Mouse (Mus musculus) gastrocnemius, adult 2 months (tissue): Measurements from ENCODE around the gene Ms4a10. TPM values are rescaled to one million over a fixed set of nuclear protein-coding genes. Genes with fewer than 3 reads are reported as not detected.
A peak's percentile ranks its signal among the peaks of the same experiment; 100 is the strongest.

Experiments
- DNase-seq: peaks from one replicate; pipeline ENCODE4 v3.0.0; 2022
- H3K27ac ChIP-seq: fragments of 200-600 bp; 2 replicates; pipeline ENCODE4 v1.8.1; 2022; ENCODE audit warnings: mild to moderate bottlenecking
- H3K4me3 ChIP-seq: fragments of 200-600 bp; 2 replicates; pipeline ENCODE4 v1.8.1; 2022; ENCODE audit warnings: mild to moderate bottlenecking, moderate library complexity
- CTCF ChIP-seq: fragments of 200-600 bp; IDR thresholded peaks from 2 replicates; pipeline ENCODE4 v1.8.1; 2022; ENCODE audit warnings: antibody characterized with exemption, mild to moderate bottlenecking, moderate library complexity
- intact Hi-C: fragments of 180-260 bp; cut with DNase I; formaldehyde crosslinking; loops from one replicate; pipeline ENCODE4 v1.15.1; 2025
- total RNA-seq, 2 experiments: library from RNA; stranded (reverse); gene quantifications; 2 replicates each; pipeline ENCODE4 v1.2.3; 2021

Ms4a10 gene
- total RNA-seq, 2 experiments from 2014 or later, result not detected

- TF ChIP-seq CTCF, result no peak
- Histone ChIP-seq H3K4me3 (no peak overlapping the region), H3K27ac (no peak overlapping the region)
- intact Hi-C loops, result no loop called here
- DNase-seq, result no peak
These were observed 50.2 kb downstream of the Ms4a10 start for GRCm38 (mm10) chr19:10924220-10924619.

- no peak for TF ChIP-seq CTCF
- intact Hi-C loops, result no loop called here
- no peak for DNase-seq
- Histone ChIP-seq H3K4me3 (no peak overlapping the region), H3K27ac (no peak overlapping the region)
These were observed 53.4 kb downstream of the Ms4a10 start for GRCm38 (mm10) chr19:10921058-10921457.

GRCm38 (mm10) chr19:10920532-10920931, 53.9 kb downstream of the Ms4a10 start, which contains the start of gene Zp1:
TSS of gene Zp1 (minus strand) at chr19:10920632.
- Histone ChIP-seq H3K27ac (no peak within 1 kb of the TSS), H3K4me3 (no peak within 1 kb of the TSS)
- intact Hi-C loops, result no loop called here
- TF ChIP-seq CTCF, result no peak
- DNase-seq, result no peak

- intact Hi-C loops, result no loop called here
- no peak overlapping the region for H3K27ac ChIP-seq
- TF ChIP-seq CTCF, result no peak
- DNase-seq, result no peak
- no peak overlapping the region for H3K4me3 ChIP-seq
These were observed 56.0 kb downstream of the Ms4a10 start for GRCm38 (mm10) chr19:10918321-10918991.

- TF ChIP-seq CTCF, result no peak
- DNase-seq, result no peak
- H3K27ac ChIP-seq, result no peak overlapping the region
- intact Hi-C loops, result no loop called here
- H3K4me3 ChIP-seq, result no peak overlapping the region
These were observed 58.0 kb downstream of the Ms4a10 start for GRCm38 (mm10) chr19:10916506-10916905.

- TF ChIP-seq CTCF, result no peak
- DNase-seq, result no peak
- intact Hi-C loops, result no loop called here
- no peak overlapping the region for H3K4me3 ChIP-seq
- H3K27ac ChIP-seq, result peak overlapping the region; percentile 48; the same call in 1 of the 2 replicates
These were observed 59.6 kb downstream of the Ms4a10 start for GRCm38 (mm10) chr19:10914870-10915269.

- TF ChIP-seq CTCF, result no peak
- intact Hi-C loops, result no loop called here
- peak overlapping the region; percentile 48; the same call in 1 of the 2 replicates for H3K27ac ChIP-seq
- H3K4me3 ChIP-seq, result no peak overlapping the region
- DNase-seq, result peak; percentile 45
These were observed 60.2 kb downstream of the Ms4a10 start for GRCm38 (mm10) chr19:10914291-10914690.

Other genes with a start within 250 kb of the Ms4a10 start
- not detected for gene Cd5, start 235.7 kb downstream of the Ms4a10 start, total RNA-seq
- not detected for gene Cd6, start 144.6 kb downstream of the Ms4a10 start, total RNA-seq
- gene Slc15a3, start 134.9 kb downstream of the Ms4a10 start, total RNA-seq, result under 1 TPM; 0.31 to 0.53 TPM
- gene Tmem132a, start 104.7 kb downstream of the Ms4a10 start, total RNA-seq, result 1 to 10 TPM; 2.8 to 7.2 TPM
- 100 to 1,000 TPM; 227 to 255 TPM for gene Tmem109, start 92.7 kb downstream of the Ms4a10 start, total RNA-seq
- gene Prpf19, start 79.4 kb downstream of the Ms4a10 start, total RNA-seq, result 100 to 1,000 TPM; 150 to 184 TPM
- not detected for gene Zp1, start 54.0 kb downstream of the Ms4a10 start, total RNA-seq
- not detected for gene Ptgdr2, start 37.5 kb downstream of the Ms4a10 start, total RNA-seq
- 10 to 100 TPM; 13.2 to 16.5 TPM for gene Ccdc86, start 25.4 kb downstream of the Ms4a10 start, total RNA-seq
- not detected for gene Ms4a15, start 18.6 kb upstream of the Ms4a10 start, total RNA-seq
- gene Ms4a18, start 43.4 kb upstream of the Ms4a10 start, total RNA-seq, result not detected
- 1 to 10 TPM in 1 of 2 experiments, under 1 TPM in 1; 0.66 to 1.3 TPM for gene Ms4a8a, start 106.4 kb upstream of the Ms4a10 start, total RNA-seq
- gene 1700017D01Rik, start 156.2 kb upstream of the Ms4a10 start, total RNA-seq, result not detected
- gene 1700025F22Rik, start 190.7 kb upstream of the Ms4a10 start, total RNA-seq, result not detected
- not detected for gene Ms4a13, start 222.1 kb upstream of the Ms4a10 start, total RNA-seq